Mouse (Mus musculus) liver, embryonic 11.5 days (tissue): ENCODE measurements around the gene Ppp4r1. TPM values are rescaled to one million over a fixed set of nuclear protein-coding genes. Genes with fewer than 3 reads are reported as not detected.

Source experiments
- ATAC-seq: fragments of 200-750 bp; cut with Nextera tagmentation; replicated peaks from 2 replicates; pipeline ENCODE4 v1.8.0; 2017; ENCODE audit warnings: moderate number of reproducible peaks, mild to moderate bottlenecking, moderate TSS enrichment, moderate library complexity; ENCODE audit not compliant: low FRiP score
- DNase-seq: peaks from one replicate; pipeline ENCODE4 v3.0.0-alpha.2; 2017; ENCODE audit warnings: low spot score
- H3K27ac ChIP-seq: fragments of 300-500 bp; sonication (generic); 2 replicates; pipeline ENCODE4 v1.5.1; 2014; ENCODE audit warnings: mild to moderate bottlenecking, low read depth, low read length, control low read depth
- H3K27me3 ChIP-seq: fragments of 300-500 bp; sonication (generic); replicated peaks from 2 replicates; pipeline ENCODE4 v1.6.1; 2014; ENCODE audit warnings: low read length, mixed read lengths; ENCODE audit not compliant: control insufficient read depth, insufficient read depth
- H3K36me3 ChIP-seq: fragments of 300-500 bp; sonication (generic); 2 replicates; pipeline ENCODE4 v1.6.1; 2014; ENCODE audit warnings: mild to moderate bottlenecking, low read length, moderate library complexity, mixed read lengths; ENCODE audit not compliant: control insufficient read depth, insufficient read depth
- H3K4me1 ChIP-seq: fragments of 300-500 bp; sonication (generic); replicated peaks from 2 replicates; pipeline ENCODE4 v1.6.1; 2014; ENCODE audit warnings: low read length, mixed read lengths; ENCODE audit not compliant: control insufficient read depth, insufficient read depth
- H3K4me2 ChIP-seq: fragments of 300-500 bp; sonication (generic); 2 replicates; pipeline ENCODE4 v1.6.1; 2014; ENCODE audit warnings: mild to moderate bottlenecking, control low read depth, moderate library complexity
- H3K4me3 ChIP-seq: fragments of 300-500 bp; sonication (generic); 2 replicates; pipeline ENCODE4 v1.5.1; 2014; ENCODE audit warnings: low read depth, low read length, control low read depth
- H3K9ac ChIP-seq: fragments of 300-500 bp; sonication (generic); 2 replicates; pipeline ENCODE4 v1.6.1; 2014; ENCODE audit warnings: low read depth, low read length, control low read depth
- H3K9me3 ChIP-seq: fragments of 300-500 bp; sonication (generic); 2 replicates; pipeline ENCODE4 v1.6.1; 2016; ENCODE audit warnings: low read length, inconsistent platforms, mixed read lengths; ENCODE audit not compliant: control insufficient read depth
- WGBS: fragments of 180-500 bp; shearing (Covaris S2); extraction: QIAGEN DNeasy Blood & Tissue Kit; methylation state at CpG from one replicate; pipeline ENCODE4 v1.1.7; 2014; 5-methylcytosine and 5-hydroxymethylcytosine counted together
- polyA plus RNA-seq: library from polyadenylated mRNA; unstranded; fragments of >200 nt; fragmentation: Nextera tagmentation; extraction: Ambion mirVana; gene quantifications from 2 replicates; pipeline ENCODE4 v1.2.1, GENCODE M21; 2014

Ppp4r1 gene
- polyA plus RNA-seq, 1 experiment from 2014 or later = 25.5 TPM

DNA sequence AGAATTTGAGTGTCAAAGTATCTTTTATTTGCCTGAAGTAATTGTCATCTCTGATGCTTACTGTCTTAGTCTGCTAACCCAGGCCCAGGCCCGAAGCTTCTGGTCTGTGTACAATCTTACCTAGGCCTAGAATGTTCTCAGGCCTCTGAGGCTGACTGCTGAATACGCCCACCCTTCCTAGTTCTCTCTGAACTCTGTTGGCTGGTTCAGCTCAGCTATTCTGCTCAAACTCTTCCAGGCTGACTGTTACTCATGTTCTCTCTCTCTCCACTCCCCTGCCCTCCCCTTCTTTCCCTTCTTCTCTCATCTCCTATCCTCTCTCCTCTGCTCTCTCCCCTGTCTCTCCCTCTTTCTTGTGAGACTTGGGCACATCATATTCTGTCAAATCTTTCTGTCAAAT lies 24.0 kb downstream of the Ppp4r1 start:
- ATAC-seq (no peak), DNase-seq (no peak)
- H3K9me3 ChIP-seq = no peaks in the 10 kb centered on the region
- no peaks in the 10 kb centered on the region; the same call in 1 of the 2 replicates for H3K4me1 ChIP-seq
- H3K4me3 ChIP-seq = no peak overlapping the region
- no peak overlapping the region for H3K9ac ChIP-seq
- 81% methylated on average over 2 of the region's 2 CpGs for WGBS
- no peak overlapping the region for H3K4me2 ChIP-seq
- H3K27ac ChIP-seq = no peak overlapping the region
- H3K36me3 ChIP-seq = peaks cover 13% of the 10 kb centered on the region; the same call in 1 of the 2 replicates
- H3K27me3 ChIP-seq = no peaks in the 10 kb centered on the region

DNA sequence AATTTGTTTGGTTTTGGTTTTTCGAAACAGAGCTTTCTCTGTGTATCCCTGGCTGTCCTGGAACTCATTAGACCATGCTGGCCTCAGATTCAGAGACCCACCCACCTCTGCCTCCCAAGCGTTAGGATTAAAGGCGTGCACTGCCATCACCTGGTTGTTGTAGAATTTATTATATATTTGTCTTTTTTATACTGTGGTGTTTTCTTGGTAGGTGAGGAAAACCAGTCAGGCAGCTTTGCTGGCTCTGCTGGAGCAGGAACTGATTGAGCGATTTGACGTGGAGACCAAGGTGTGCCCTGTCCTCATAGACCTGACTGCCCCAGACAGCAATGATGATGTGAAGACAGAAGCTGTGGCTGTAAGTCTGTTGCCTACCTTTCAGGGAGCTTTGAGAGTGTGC lies 28.7 kb downstream of the Ppp4r1 start:
- Histone ChIP-seq H3K4me3 (no peak overlapping the region), H3K9me3 (no peaks in the 10 kb centered on the region), H3K27ac (no peak overlapping the region), H3K4me2 (no peak overlapping the region), H3K27me3 (no peaks in the 10 kb centered on the region), H3K4me1 (no peaks in the 10 kb centered on the region), H3K9ac (no peak overlapping the region), H3K36me3 (peaks cover 22% of the 10 kb centered on the region; the same call in 1 of the 2 replicates)
- DNase-seq = no peak
- ATAC-seq = no peak
- WGBS = 90% methylated on average over 5 of the region's 5 CpGs

DNA sequence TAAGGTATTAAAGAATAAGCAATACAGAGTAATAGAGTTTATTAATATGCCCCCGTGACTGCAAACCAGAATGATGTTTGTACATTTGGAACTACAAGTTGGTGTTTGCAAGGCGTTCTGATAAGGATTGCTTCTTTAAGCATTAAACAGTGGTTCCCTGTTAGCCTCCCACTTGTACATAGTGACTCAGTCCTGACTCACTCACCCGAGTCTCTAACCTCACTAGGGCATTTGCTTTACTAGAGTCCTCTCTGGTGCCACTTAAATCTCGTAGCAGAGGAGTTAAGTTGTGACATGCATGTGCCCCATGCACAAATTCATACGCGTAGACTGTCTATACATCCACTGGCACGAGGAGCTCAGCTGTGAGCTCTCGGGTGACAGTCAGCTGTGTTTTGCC lies 31.4 kb downstream of the Ppp4r1 start:
- Histone ChIP-seq H3K4me2 (no peak overlapping the region), H3K9ac (no peak overlapping the region), H3K9me3 (no peaks in the 10 kb centered on the region), H3K27me3 (no peaks in the 10 kb centered on the region), H3K4me3 (no peak overlapping the region), H3K36me3 (peaks cover 34% of the 10 kb centered on the region; the same call in 1 of the 2 replicates), H3K27ac (no peak overlapping the region), H3K4me1 (no peaks in the 10 kb centered on the region)
- ATAC-seq (no peak), DNase-seq (no peak)
- 92% methylated on average over 8 of the region's 8 CpGs for WGBS

DNA sequence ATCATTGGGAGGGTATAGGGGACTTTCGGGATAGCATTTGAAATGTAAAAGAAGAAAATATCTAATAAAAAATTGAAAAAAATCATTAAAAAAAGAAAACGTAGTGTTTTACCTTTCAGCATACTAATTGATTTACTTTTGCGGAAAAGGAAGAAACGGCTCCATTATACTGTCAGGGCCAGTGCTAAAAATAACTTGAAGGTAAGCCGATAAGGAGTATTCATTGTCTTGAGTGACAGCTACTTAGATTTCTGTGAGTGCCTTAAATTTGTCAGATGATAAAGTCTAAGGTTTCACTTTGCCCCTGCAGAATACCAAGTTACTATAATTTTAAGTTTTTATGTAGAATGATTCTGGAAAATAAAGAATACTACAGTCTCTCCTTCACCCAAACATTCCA lies 37.8 kb downstream of the Ppp4r1 start:
- Histone ChIP-seq H3K9ac (no peak overlapping the region), H3K9me3 (no peaks in the 10 kb centered on the region), H3K4me3 (no peak overlapping the region), H3K27me3 (no peaks in the 10 kb centered on the region), H3K4me1 (no peaks in the 10 kb centered on the region), H3K27ac (no peak overlapping the region), H3K36me3 (peaks cover 27% of the 10 kb centered on the region; the same call in 1 of the 2 replicates), H3K4me2 (no peak overlapping the region)
- DNase-seq (no peak), ATAC-seq (no peak)
- 70% methylated on average over 5 of the region's 5 CpGs for WGBS

DNA sequence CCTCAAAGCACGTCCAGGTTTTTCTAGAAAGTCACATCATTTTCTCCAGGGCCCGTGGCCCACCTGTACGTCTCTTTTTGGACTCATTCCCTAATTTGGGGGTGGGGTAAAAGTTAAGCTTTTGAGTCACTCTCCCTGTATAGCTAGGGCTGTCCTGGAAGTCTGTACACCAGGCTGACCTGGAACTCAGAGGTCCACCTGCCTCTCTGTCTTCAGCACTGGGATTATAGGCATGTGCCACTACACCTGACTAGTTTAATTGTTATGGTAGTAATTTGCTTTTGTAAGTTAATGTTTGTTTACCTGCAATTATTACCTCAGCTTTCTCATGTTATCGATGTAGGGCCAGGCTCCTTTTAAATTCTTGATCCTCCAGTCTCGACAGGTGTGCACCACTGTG lies 40.0 kb downstream of the Ppp4r1 start:
- WGBS = 89% methylated on average over 5 of the region's 5 CpGs
- ATAC-seq (no peak), DNase-seq (no peak)
- Histone ChIP-seq H3K27ac (no peak overlapping the region), H3K9me3 (no peaks in the 10 kb centered on the region), H3K4me1 (no peaks in the 10 kb centered on the region), H3K9ac (no peak overlapping the region), H3K36me3 (peaks cover 13% of the 10 kb centered on the region; the same call in 1 of the 2 replicates), H3K4me2 (no peak overlapping the region), H3K4me3 (no peak overlapping the region), H3K27me3 (no peaks in the 10 kb centered on the region)

DNA sequence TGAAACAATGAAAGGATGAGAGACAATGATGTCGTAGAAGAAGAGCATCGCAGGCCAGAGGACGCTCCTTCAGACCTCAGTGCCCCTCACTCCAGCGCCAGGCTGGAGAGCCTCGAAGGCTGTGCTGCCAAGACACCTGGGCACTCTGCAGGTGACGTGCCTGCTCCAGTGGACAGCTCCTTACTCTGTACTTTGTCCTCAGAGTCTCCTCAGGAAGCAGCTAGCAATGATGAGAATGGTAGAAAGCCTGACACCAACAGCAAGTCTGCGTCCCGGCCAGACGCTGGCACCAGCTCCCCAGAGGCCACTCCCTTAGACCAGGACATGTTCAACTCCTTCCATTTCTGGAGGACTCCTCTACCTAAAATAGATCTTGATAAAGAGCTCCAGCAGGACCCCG lies 41.9 kb downstream of the Ppp4r1 start:
- no peak overlapping the region for H3K9ac ChIP-seq

DNA sequence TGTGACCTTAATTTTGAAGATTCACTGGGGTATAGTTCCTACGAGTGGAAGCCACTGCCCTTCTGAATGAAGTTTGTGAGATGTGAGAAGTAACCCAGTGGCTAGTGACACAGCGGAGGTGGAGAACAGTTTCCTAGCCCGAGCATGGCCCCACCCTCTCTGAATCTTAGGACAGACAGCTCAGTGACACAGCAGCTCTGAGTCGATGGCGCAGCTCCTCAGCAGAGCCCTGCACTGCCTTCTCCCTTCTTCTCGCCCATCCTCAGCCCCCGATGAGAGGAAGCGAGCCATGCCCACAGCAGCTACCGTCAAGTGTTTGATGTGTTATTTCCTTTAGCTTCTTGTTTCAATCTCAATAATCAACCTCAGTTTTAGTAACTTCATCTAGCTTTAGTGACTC lies 43.9 kb downstream of the Ppp4r1 start:
- WGBS = 69% methylated on average over 9 of the region's 9 CpGs
- no peak for ATAC-seq
- no peak overlapping the region for H3K27ac ChIP-seq
- no peak for DNase-seq
- H3K9ac ChIP-seq = no peak overlapping the region
- peaks cover 18% of the 10 kb centered on the region for H3K36me3 ChIP-seq
- H3K4me3 ChIP-seq = no peak overlapping the region
- H3K9me3 ChIP-seq = no peaks in the 10 kb centered on the region
- H3K4me2 ChIP-seq = no peak overlapping the region
- no peaks in the 10 kb centered on the region for H3K27me3 ChIP-seq
- H3K4me1 ChIP-seq = no peaks in the 10 kb centered on the region

More for the DNA sequence above, 41.9 kb downstream of the Ppp4r1 start:
- Histone ChIP-seq H3K36me3 (peaks cover 11% of the 10 kb centered on the region), H3K4me2 (no peak overlapping the region), H3K27ac (no peak overlapping the region), H3K4me3 (no peak overlapping the region), H3K9me3 (no peaks in the 10 kb centered on the region), H3K4me1 (no peaks in the 10 kb centered on the region), H3K27me3 (no peaks in the 10 kb centered on the region)
- ATAC-seq = no peak
- WGBS = 89% methylated on average over 10 of the region's 10 CpGs
- DNase-seq = no peak

DNA sequence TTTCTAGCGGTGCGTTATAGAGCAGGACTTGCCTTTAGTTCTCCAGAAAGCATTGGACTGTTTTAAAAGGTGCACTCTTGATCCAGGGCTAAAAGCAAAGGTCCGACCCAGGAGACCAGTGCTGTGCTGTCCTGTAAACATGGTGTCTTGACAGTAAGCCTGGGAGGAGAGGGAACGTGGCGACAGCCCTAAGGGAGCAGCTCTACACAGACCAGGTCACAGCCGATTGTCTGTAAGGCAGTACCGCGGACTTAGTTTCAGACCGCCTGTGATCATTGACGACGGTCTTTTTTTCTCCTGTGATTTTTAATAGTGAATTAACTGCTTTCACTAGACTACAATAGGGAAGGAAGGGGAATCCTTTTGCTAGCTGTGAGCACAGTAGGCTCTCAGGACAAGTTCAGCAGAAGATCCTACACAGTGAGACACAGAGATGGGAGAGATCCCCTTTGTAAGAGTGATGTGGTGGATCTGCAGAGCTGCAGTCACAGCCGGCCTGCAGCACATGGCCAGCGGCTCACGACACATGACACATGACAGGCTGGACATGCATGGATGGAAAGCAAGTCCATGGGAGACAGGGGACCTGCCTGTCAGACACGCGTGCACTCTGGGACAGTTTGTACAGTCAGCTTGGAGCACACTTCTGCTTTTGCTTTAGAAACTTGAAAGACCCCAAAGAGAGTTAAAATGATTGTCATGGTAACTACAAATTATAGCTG lies 44.9 kb downstream of the Ppp4r1 start:
- ATAC-seq = no peak
- no peak for DNase-seq
- H3K27ac ChIP-seq = no peak overlapping the region
- H3K36me3 ChIP-seq = peaks cover 16% of the 10 kb centered on the region
- H3K27me3 ChIP-seq = no peaks in the 10 kb centered on the region
- 92% methylated on average over 16 of the region's 16 CpGs for WGBS
- H3K9me3 ChIP-seq = no peaks in the 10 kb centered on the region
- H3K4me3 ChIP-seq = no peak overlapping the region
- H3K9ac ChIP-seq = no peak overlapping the region
- H3K4me2 ChIP-seq = no peak overlapping the region
- H3K4me1 ChIP-seq = no peaks in the 10 kb centered on the region

DNA sequence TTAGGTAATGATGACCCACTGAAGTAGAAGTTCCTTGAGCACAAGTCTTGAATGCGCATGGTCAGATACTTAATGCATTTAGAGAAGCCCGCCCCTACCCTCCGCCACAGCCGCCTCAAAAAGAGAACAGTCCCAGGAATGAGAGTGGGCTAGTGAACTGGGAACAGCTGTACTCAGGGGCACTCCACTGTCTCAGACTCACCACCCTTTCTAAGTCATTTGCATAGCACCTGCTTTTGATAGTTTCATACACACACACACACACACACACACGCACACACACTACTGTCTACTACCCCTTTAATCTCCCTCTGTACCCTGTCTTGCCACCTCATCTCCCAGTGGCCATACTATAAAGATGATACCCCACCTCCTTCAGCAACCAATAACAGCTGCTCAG lies 45.5 kb downstream of the Ppp4r1 start:
- H3K4me2 ChIP-seq = no peak overlapping the region
- H3K27ac ChIP-seq = no peak overlapping the region
- no peak overlapping the region for H3K4me3 ChIP-seq
- no peak overlapping the region for H3K9ac ChIP-seq
- H3K27me3 ChIP-seq = no peaks in the 10 kb centered on the region
- peaks cover 16% of the 10 kb centered on the region for H3K36me3 ChIP-seq
- DNase-seq = no peak
- no peaks in the 10 kb centered on the region for H3K4me1 ChIP-seq
- ATAC-seq = no peak
- 93% methylated on average over 5 of the region's 5 CpGs for WGBS
- H3K9me3 ChIP-seq = no peaks in the 10 kb centered on the region
